Mouse (Mus musculus): ENCODE measurements at regions not wholly inside any gene's neighbourhood (a gene's known extent, or its start where the extent isn't known, plus 50 kb on each side); places are given as distances from the start of the nearest gene placed in this dataset.

DNA sequence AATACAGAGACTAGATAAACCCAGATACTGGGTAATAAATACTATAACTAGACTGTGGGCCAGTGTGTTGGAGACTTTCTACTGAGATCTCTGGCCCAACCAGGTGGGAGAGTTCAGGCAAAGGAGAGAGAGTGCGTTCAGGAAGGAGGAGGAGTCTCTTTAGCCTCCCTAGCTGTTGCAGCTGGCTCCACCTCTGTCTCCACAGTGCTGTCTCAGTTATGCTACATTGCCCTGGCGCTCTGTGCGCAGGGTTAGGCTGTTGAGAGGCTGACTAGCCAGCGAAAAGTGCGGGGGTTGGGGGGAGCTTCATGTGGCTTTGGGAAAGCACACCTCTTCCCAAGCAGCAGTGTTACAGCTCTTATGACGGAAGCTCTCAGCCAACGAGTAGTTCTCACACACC, 104.7 kb upstream of the Syndig1 start:
- no peak for DNase-seq (ENCODE audit: low spot score in 2 of 2)

- no peak for DNase-seq (ENCODE audit: low spot score in 2 of 2)
Measured at GRCm38 (mm10) chr2:149725932-149726331, 103.1 kb upstream of the Syndig1 start.

DNA sequence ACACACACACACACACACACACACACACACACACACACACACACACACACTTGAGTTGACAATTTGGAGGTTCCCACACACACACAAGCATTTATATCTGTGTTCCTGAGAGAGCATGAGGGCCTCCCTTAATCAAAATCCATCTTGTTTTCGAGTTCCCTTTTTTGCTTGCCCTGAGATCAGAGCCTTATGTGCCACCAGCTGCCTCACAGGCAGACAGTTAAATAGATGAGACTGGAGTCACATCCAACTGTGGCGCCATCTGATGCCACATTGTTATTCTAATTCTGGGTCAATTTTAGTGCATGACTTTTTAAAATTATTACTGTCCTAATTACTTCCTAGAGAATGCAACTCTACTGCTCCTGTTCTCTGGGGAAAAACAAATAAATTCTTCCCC, 91.2 kb upstream of the Syndig1 start:
- DNase-seq (ENCODE audit: low spot score in 2 of 2), result no peak

DNA sequence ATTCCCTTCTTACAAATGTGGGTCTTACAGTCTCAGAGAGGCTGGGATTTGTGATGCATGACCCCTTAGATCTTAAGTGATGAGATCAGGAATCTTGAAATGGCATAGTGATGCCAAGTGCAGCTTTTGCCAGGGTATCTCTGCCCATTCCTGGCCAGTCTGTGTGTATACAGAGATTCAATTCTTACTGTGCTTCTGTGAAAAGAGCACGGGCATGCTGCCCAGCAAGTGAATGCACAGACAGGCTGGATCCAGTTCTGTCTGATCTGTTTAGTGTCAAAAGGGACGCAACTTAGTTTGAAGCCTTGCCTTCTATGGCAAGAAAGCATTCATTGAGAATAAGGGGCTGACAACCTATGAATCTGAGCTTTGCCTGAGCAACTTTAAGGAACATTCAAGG, 89.1 kb upstream of the Syndig1 start:
- peak; percentile 75 to 76 for DNase-seq (ENCODE audit: low spot score in 2 of 2)

GRCm38 (mm10) chr2:149742661-149743060, 86.3 kb upstream of the Syndig1 start:
- no peak for DNase-seq (ENCODE audit: low spot score in 2 of 2)

- DNase-seq (ENCODE audit: low spot score in 2 of 2), result peak in 1 of 2 experiments; percentile 38
Measured at GRCm38 (mm10) chr2:149748240-149748822, 80.7 kb upstream of the Syndig1 start.

- no peak for DNase-seq (ENCODE audit: low spot score in 2 of 2)
Measured at GRCm38 (mm10) chr2:149759151-149759550, 69.9 kb upstream of the Syndig1 start.

GRCm38 (mm10) chr2:149763864-149764263, 65.1 kb upstream of the Syndig1 start:
- DNase-seq (ENCODE audit: low spot score in 2 of 2), result no peak

DNA sequence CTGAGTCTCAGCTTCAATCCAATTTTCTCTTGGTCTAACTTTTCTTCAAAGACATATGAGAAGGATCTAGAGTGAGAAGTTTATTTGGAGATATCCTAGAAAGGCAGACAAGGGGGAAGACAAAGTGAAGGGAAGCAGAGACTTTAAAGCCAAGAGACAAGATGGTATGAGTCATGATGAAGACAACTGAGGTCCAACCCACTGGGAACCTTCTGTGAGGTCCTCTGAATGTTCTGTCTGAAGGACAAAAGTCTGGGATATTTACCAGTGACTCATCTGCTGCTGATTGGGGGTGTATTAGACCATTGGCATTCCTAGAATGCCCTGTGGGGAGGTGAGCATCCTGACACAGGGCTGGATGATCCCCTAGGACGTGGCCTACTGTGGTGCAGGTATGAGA, 61.0 kb upstream of the Syndig1 start:
- no peak for DNase-seq (ENCODE audit: low spot score in 2 of 2)

DNA sequence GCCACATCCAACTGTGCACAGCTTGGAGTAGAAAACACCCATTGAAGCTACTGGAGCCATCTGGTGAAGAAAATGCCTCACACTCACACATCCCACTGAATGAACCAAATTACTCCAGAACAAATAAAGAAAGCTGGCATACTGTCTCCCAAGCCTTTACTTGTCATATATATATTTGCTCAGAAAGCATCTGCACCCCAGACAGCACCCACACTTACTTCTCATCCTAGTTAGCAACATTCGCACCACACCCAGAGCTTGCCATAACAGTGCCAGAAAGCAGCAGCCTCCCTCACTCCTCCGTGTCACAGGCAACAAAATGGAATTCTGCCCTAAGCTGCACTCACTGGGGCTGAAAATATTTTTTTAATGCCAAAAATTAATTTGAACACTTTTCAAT, 60.5 kb upstream of the Syndig1 start:
- DNase-seq (ENCODE audit: low spot score in 2 of 2), result peak; percentile 71 to 89

GRCm38 (mm10) chr2:149777316-149777715, 51.7 kb upstream of the Syndig1 start:
- no peak for DNase-seq (ENCODE audit: low spot score in 2 of 2)
